Mouse (Mus musculus) forebrain, embryonic 11.5 days (tissue): ENCODE data around the gene Kidins220. TPM values are rescaled to one million over a fixed set of nuclear protein-coding genes. Genes with fewer than 3 reads are reported as not detected.
A peak's percentile ranks its signal among the peaks of the same experiment; 100 is the strongest.

Source experiments
- ATAC-seq: fragments of 200-750 bp; cut with Nextera tagmentation; replicated peaks from 2 replicates; pipeline ENCODE4 v1.8.0; 2017; ENCODE audit warnings: moderate TSS enrichment; ENCODE audit not compliant: low FRiP score
- DNase-seq: peaks from one replicate; pipeline ENCODE4 v3.0.0-alpha.2; 2017; ENCODE audit warnings: low spot score
- H3K27ac ChIP-seq: fragments of 300-500 bp; sonication (generic); 2 replicates; pipeline ENCODE4 v1.5.1; 2014; ENCODE audit warnings: low read depth, low read length
- H3K27me3 ChIP-seq: fragments of 300-500 bp; sonication (generic); 2 replicates; pipeline ENCODE4 v1.6.1; 2014; ENCODE audit warnings: mild to moderate bottlenecking, low read length, mixed read lengths; ENCODE audit not compliant: control insufficient read depth, insufficient read depth
- H3K36me3 ChIP-seq: fragments of 300-500 bp; sonication (generic); 2 replicates; pipeline ENCODE4 v1.6.1; 2014; ENCODE audit warnings: mild to moderate bottlenecking, low read length, moderate library complexity, mixed read lengths; ENCODE audit not compliant: control insufficient read depth, insufficient read depth
- H3K4me1 ChIP-seq: fragments of 300-500 bp; sonication (generic); replicated peaks from 2 replicates; pipeline ENCODE4 v1.6.1; 2014; ENCODE audit warnings: low read length, mixed read lengths; ENCODE audit not compliant: control insufficient read depth, insufficient read depth
- H3K4me2 ChIP-seq: fragments of 300-500 bp; sonication (generic); 2 replicates; pipeline ENCODE4 v1.6.1; 2014; ENCODE audit warnings: low read depth, mild to moderate bottlenecking, low read length, moderate library complexity, mixed read lengths; ENCODE audit not compliant: severe bottlenecking
- H3K4me3 ChIP-seq: fragments of 300-500 bp; sonication (generic); 2 replicates; pipeline ENCODE4 v1.5.1; 2014; ENCODE audit warnings: low read depth, low read length
- H3K9ac ChIP-seq: fragments of 300-500 bp; sonication (generic); 2 replicates; pipeline ENCODE4 v1.6.1; 2014; ENCODE audit warnings: low read length
- H3K9me3 ChIP-seq: fragments of 300-500 bp; sonication (generic); 2 replicates; pipeline ENCODE4 v1.6.1; 2016; ENCODE audit warnings: low read length, mixed read lengths; ENCODE audit not compliant: control insufficient read depth
- WGBS: fragments of 180-500 bp; shearing (Covaris S2); extraction: QIAGEN DNeasy Blood & Tissue Kit; methylation state at CpG from one replicate; pipeline ENCODE4 v1.1.7; 2014; 5-methylcytosine and 5-hydroxymethylcytosine counted together
- polyA plus RNA-seq: library from polyadenylated mRNA; unstranded; fragments of >200 nt; fragmentation: Nextera tagmentation; extraction: Ambion mirVana; gene quantifications from 2 replicates; pipeline ENCODE4 v1.2.1, GENCODE M21; 2014

Gene Kidins220
- polyA plus RNA-seq, 1 experiment from 2014 or later: 45.4 TPM

- H3K4me3 ChIP-seq: no peak overlapping the region
- H3K4me1 ChIP-seq: no peaks in the 10 kb centered on the region; the same call in 1 of the 2 replicates
- no peaks in the 10 kb centered on the region for H3K27me3 ChIP-seq
- DNase-seq (no peak), ATAC-seq (no peak)
- no peak overlapping the region for H3K9ac ChIP-seq
- no peaks in the 10 kb centered on the region for H3K36me3 ChIP-seq
- no peak overlapping the region for H3K4me2 ChIP-seq
- 92% methylated on average over 2 of the region's 2 CpGs for WGBS
- no peaks in the 10 kb centered on the region for H3K9me3 ChIP-seq
- no peak overlapping the region for H3K27ac ChIP-seq
Measured at GRCm38 (mm10) chr12:24966046-24966445, 8.7 kb upstream of the Kidins220 start.

- 90% methylated on average over 5 of the region's 5 CpGs for WGBS
- H3K9me3 ChIP-seq: no peaks in the 10 kb centered on the region
- no peak for ATAC-seq
- H3K27me3 ChIP-seq: no peaks in the 10 kb centered on the region
- H3K27ac ChIP-seq: no peak overlapping the region
- no peaks in the 10 kb centered on the region for H3K36me3 ChIP-seq
- H3K4me1 ChIP-seq: no peaks in the 10 kb centered on the region; the same call in 1 of the 2 replicates
- no peak overlapping the region for H3K4me3 ChIP-seq
- H3K4me2 ChIP-seq: no peak overlapping the region
- no peak for DNase-seq
- no peak overlapping the region for H3K9ac ChIP-seq
Measured at GRCm38 (mm10) chr12:24971490-24972200, 3.1 kb upstream of the Kidins220 start.

GRCm38 (mm10) chr12:24972371-24973350, 2.1 kb upstream of the Kidins220 start:
- H3K4me3 ChIP-seq: no peak overlapping the region
- H3K36me3 ChIP-seq: no peaks in the 10 kb centered on the region
- ATAC-seq (no peak), DNase-seq (no peak)
- no peaks in the 10 kb centered on the region for H3K9me3 ChIP-seq
- H3K27ac ChIP-seq: no peak overlapping the region
- H3K9ac ChIP-seq: no peak overlapping the region
- H3K4me1 ChIP-seq: no peaks in the 10 kb centered on the region; the same call in 1 of the 2 replicates
- no peak overlapping the region for H3K4me2 ChIP-seq
- H3K27me3 ChIP-seq: no peaks in the 10 kb centered on the region
- WGBS: 77% methylated on average over 8 of the region's 8 CpGs

GRCm38 (mm10) chr12:24973586-24973985, 1.1 kb upstream of the Kidins220 start:
- Histone ChIP-seq H3K4me1 (no peaks in the 10 kb centered on the region; the same call in 1 of the 2 replicates), H3K36me3 (no peaks in the 10 kb centered on the region), H3K4me2 (no peak overlapping the region), H3K27ac (no peak overlapping the region), H3K9me3 (no peaks in the 10 kb centered on the region), H3K4me3 (no peak overlapping the region), H3K9ac (no peak overlapping the region), H3K27me3 (no peaks in the 10 kb centered on the region)
- WGBS: 80% methylated on average over 5 of the region's 5 CpGs
- ATAC-seq (no peak), DNase-seq (no peak)

GRCm38 (mm10) chr12:24975115-24975733, 499 bp downstream of the Kidins220 start:
- under 1% methylated on average over 30 of the region's 31 CpGs for WGBS
- Histone ChIP-seq H3K27ac (peak overlapping the region; percentile 73; the same call in 1 of the 2 replicates), H3K9me3 (no peaks in the 10 kb centered on the region), H3K36me3 (no peaks in the 10 kb centered on the region), H3K4me3 (peak overlapping the region; percentile 61), H3K4me1 (no peaks in the 10 kb centered on the region; the same call in 1 of the 2 replicates), H3K27me3 (no peaks in the 10 kb centered on the region), H3K4me2 (peak overlapping the region; percentile 52), H3K9ac (peak overlapping the region; percentile 74)
- ATAC-seq (0 out of 2 replicates have a peak, but pooled peaks have one; percentile 31), DNase-seq (peak; percentile 76)

GRCm38 (mm10) chr12:24985226-24985625, 10.5 kb downstream of the Kidins220 start:
- 91% methylated on average over 5 of the region's 5 CpGs for WGBS
- no peaks in the 10 kb centered on the region for H3K36me3 ChIP-seq
- no peak for ATAC-seq

GRCm38 (mm10) chr12:24995350-24995749, 20.6 kb downstream of the Kidins220 start:
- Histone ChIP-seq H3K4me2 (no peak overlapping the region), H3K36me3 (peaks cover 2% of the 10 kb centered on the region; the same call in 1 of the 2 replicates), H3K9ac (no peak overlapping the region), H3K27ac (no peak overlapping the region), H3K27me3 (no peaks in the 10 kb centered on the region), H3K4me3 (no peak overlapping the region), H3K4me1 (no peaks in the 10 kb centered on the region), H3K9me3 (no peaks in the 10 kb centered on the region)
- WGBS: 90% methylated on average over 4 of the region's 4 CpGs
- ATAC-seq (no peak), DNase-seq (no peak)

More at GRCm38 (mm10) chr12:24985226-24985625, 10.5 kb downstream of the Kidins220 start:
- no peak overlapping the region for H3K4me2 ChIP-seq
- H3K27me3 ChIP-seq: no peaks in the 10 kb centered on the region
- no peak for DNase-seq
- no peaks in the 10 kb centered on the region for H3K9me3 ChIP-seq
- H3K9ac ChIP-seq: no peak overlapping the region
- H3K4me3 ChIP-seq: no peak overlapping the region
- no peaks in the 10 kb centered on the region for H3K4me1 ChIP-seq
- no peak overlapping the region for H3K27ac ChIP-seq

- H3K9ac ChIP-seq: no peak overlapping the region
- no peaks in the 10 kb centered on the region for H3K27me3 ChIP-seq
- H3K9me3 ChIP-seq: no peaks in the 10 kb centered on the region
- H3K4me1 ChIP-seq: no peaks in the 10 kb centered on the region
- H3K4me3 ChIP-seq: no peak overlapping the region
- 90% methylated on average over 6 of the region's 6 CpGs for WGBS
- no peak overlapping the region for H3K27ac ChIP-seq
- no peaks in the 10 kb centered on the region; the same call in 1 of the 2 replicates for H3K36me3 ChIP-seq
- DNase-seq (no peak), ATAC-seq (no peak)
- H3K4me2 ChIP-seq: no peak overlapping the region
Measured at GRCm38 (mm10) chr12:25005350-25005749, 30.6 kb downstream of the Kidins220 start.
